10 mouse cellular contexts compared by ENCODE assay signal in the genomic region with DNA sequence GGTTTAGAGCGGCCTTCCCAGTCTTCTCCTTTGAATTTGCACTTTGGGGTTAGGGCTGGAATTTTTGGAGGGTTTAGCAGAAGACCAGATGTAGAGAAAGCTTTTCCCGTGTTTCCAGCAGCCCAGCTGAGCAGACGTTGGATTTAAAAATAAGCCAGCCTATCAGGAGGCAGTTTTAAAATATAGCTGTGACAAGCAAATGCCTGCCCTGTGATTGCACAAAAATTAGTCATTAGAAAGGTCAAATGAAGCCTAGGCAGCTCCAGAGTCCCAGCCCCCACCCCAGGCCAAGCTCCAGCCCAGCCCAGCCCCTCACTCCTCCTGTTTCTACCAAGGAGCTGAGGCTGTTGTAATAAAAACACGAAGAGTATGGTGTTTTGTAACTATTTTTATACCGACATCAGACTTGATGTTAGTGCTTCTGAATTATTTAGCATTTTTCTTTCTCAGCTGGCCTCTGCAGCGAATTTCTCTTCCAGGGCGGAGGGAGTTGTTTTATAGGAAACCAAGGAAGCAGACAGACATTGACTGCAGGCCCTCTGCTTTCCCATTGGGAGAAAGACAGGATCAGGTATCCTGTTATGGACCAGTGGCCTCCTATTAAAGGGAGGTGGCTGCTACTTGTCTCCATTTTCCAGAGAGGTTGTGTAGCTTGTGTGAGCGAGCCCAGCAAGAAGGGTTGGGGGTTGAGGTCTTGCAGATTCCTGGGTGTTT. TPM values are rescaled to one million over a fixed set of nuclear protein-coding genes. Genes with fewer than 3 reads are reported as not detected.
DNase-seq lines count a peak whose midpoint lies in the region; ATAC-seq lines count a peak whose summit lies in the region.
"Had no signal": no experiment of that assay in that cellular context is flagged by ENCODE, and none has a peak within 500 bp of the region (broad histone marks: within the 10 kb centered on the region; RNA-seq: fewer than 3 reads in every experiment).

No protein-coding gene starts in this region.

- H3K9ac ChIP-seq in forebrain, embryonic 11.5 days (ENCODE audit: low read length): no peak overlapping the region
- no peak overlapping the region for H3K9ac ChIP-seq in kidney, embryonic 15.5 days

- no peak for ATAC-seq in forebrain, embryonic 11.5 days (replicated peaks; ENCODE audit: low FRiP score)
- peak; percentile 74 for ATAC-seq in kidney, embryonic 15.5 days (replicated peaks; ENCODE audit: low FRiP score)

- 0 out of 2 replicates have a peak overlapping the region, but pooled peaks have one; percentile 8 for H3K27ac ChIP-seq in forebrain, embryonic 10.5 days
- H3K27ac ChIP-seq in forebrain, embryonic 11.5 days (ENCODE audit: low read depth, low read length): no peak overlapping the region
- H3K27ac ChIP-seq in kidney, embryonic 15.5 days: peak overlapping the region; percentile 74

- 0 out of 2 replicates have a peak, but pooled peaks cover under 1% of the 10 kb centered on the region for H3K36me3 ChIP-seq in forebrain, embryonic 10.5 days (replicated peaks)
- no peaks in the 10 kb centered on the region for H3K36me3 ChIP-seq in forebrain, embryonic 11.5 days (ENCODE audit: control insufficient read depth, insufficient read depth, low read length)
- no peaks in the 10 kb centered on the region for H3K36me3 ChIP-seq in kidney, embryonic 15.5 days

- H3K4me1 ChIP-seq in forebrain, embryonic 10.5 days: peaks cover 40% of the 10 kb centered on the region
- H3K4me1 ChIP-seq in forebrain, embryonic 11.5 days (replicated peaks; ENCODE audit: control insufficient read depth, insufficient read depth, low read length): no peaks in the 10 kb centered on the region
- H3K4me1 ChIP-seq in kidney, embryonic 15.5 days: peaks cover 21% of the 10 kb centered on the region

- H3K4me2 ChIP-seq in forebrain, embryonic 11.5 days (ENCODE audit: low read depth, low read length, severe bottlenecking): no peak overlapping the region
- H3K4me2 ChIP-seq in kidney, embryonic 15.5 days: peak overlapping the region; percentile 35

- no peak for DNase-seq in forebrain, embryonic 10.5 days (ENCODE audit: extremely low spot score, low spot score)
- no peak for DNase-seq in forebrain, embryonic 11.5 days (ENCODE audit: low spot score)
- no peak for DNase-seq in kidney, adult 9 months
- peak; percentile 45 to 66 for DNase-seq in adrenal gland, postnatal 36 days
- peak; percentile 47 for DNase-seq in lung, postnatal 10 days
- DNase-seq in thymus, postnatal 10 days (ENCODE audit: low spot score in 2 of 2): no peak
- no peak for DNase-seq in ovary, postnatal 14 days (ENCODE audit: low spot score)
- DNase-seq: cerebellum, postnatal 10 days; spleen, adult 18-20 months had no signal

- no peak overlapping the region for H3K4me3 ChIP-seq in forebrain, embryonic 10.5 days
- H3K4me3 ChIP-seq in forebrain, embryonic 11.5 days (ENCODE audit: low read depth, low read length): no peak overlapping the region
- H3K4me3 ChIP-seq in kidney, embryonic 15.5 days (replicated peaks): no peak overlapping the region

- H3K27me3 ChIP-seq in forebrain, embryonic 10.5 days (ENCODE audit: poor library complexity, severe bottlenecking): no peaks in the 10 kb centered on the region
- no peaks in the 10 kb centered on the region for H3K27me3 ChIP-seq in forebrain, embryonic 11.5 days (ENCODE audit: control insufficient read depth, insufficient read depth, low read length)
- no peaks in the 10 kb centered on the region for H3K27me3 ChIP-seq in kidney, embryonic 15.5 days

- no peaks in the 10 kb centered on the region for H3K9me3 ChIP-seq in forebrain, embryonic 10.5 days
- no peaks in the 10 kb centered on the region for H3K9me3 ChIP-seq in forebrain, embryonic 11.5 days (ENCODE audit: control insufficient read depth, low read length)
- no peaks in the 10 kb centered on the region for H3K9me3 ChIP-seq in kidney, embryonic 15.5 days (replicated peaks)

- 79% methylated on average over 8 of the region's 8 CpGs for WGBS in forebrain, embryonic 10.5 days
- WGBS in forebrain, embryonic 11.5 days: 76% methylated on average over 8 of the region's 8 CpGs
- WGBS in kidney, embryonic 15.5 days: 42% methylated on average over 8 of the region's 8 CpGs

RNA-seq across cellular contexts. Expression of gene Tenm4, which starts 59.1 kb away (rescaled TPM):
- 22.1 and 27.9 TPM in 2 replicates for polyA plus RNA-seq in forebrain, embryonic 10.5 days (2016; fragmentation: Nextera tagmentation; extraction: Ambion mirVana)
- polyA plus RNA-seq in forebrain, embryonic 11.5 days (2014; fragmentation: Nextera tagmentation; extraction: Ambion mirVana): 47.9 and 52.2 TPM in 2 replicates
- polyA plus RNA-seq in kidney, embryonic 15.5 days (2015; fragmentation: Nextera tagmentation; extraction: Ambion mirVana): 36.4 and 42.7 TPM in 2 replicates
- 10 to 100 TPM; 14.3 to 18.7 TPM for total RNA-seq in adrenal gland, postnatal 36 days (2021)

Comparison
In these comparisons a context has a peak if more than half of its experiments do, and no peak if none do; other contexts are left out.
1. DNase-seq: peak in adrenal gland, postnatal 36 days (2 of 2) and lung, postnatal 10 days (single experiment); none in forebrain, embryonic 10.5 days (single experiment), forebrain, embryonic 11.5 days (single experiment), kidney, adult 9 months (single experiment), thymus, postnatal 10 days (0 of 2) and ovary, postnatal 14 days (single experiment).